ENCODE assay signal across 33 mouse cellular contexts in the genomic region with DNA sequence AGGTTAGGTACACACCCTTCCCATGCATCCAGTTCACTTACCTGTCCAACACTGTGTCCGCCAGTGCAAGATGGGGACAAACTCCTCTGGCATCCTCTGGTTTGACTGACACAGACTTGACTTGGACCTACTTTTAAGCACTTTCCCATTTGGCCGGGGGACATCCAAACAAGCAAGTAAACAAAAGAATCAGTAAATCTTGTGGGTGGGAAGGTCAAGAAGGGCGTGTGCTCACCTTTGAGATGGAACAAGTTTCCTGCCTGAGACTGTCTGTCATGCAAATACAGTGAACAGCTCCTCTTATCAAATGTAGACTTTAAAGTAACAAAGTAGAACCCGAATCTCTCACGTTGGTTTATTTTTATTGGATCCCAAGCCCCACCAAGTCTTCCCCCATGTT. TPM values are rescaled to one million over a fixed set of nuclear protein-coding genes. Genes with fewer than 3 reads are reported as not detected.
DNase-seq lines count a peak whose midpoint lies in the region; ATAC-seq lines count a peak whose summit lies in the region.
"Had no signal": no experiment of that assay in that cellular context is flagged by ENCODE, and none has a peak within 500 bp of the region (broad histone marks: within the 10 kb centered on the region; RNA-seq: fewer than 3 reads in every experiment).

Spic (minus strand) TSS at position 91 of the 400 bp plus-strand sequence.

- H3K27me3 ChIP-seq in megakaryocyte, embryonic 14.5 days (replicated peaks): no peaks in the 10 kb centered on the region
- H3K27me3 ChIP-seq: embryonic facial prominence, embryonic 12.5 days; forebrain, embryonic 15.5 days; heart, embryonic 12.5 days; hindbrain, embryonic 13.5 days; midbrain, embryonic 12.5 days; neural tube, embryonic 13.5 days; stomach, embryonic 15.5 days had no signal

- peak within 1 kb of the TSS; percentile 82 for H3K4me3 ChIP-seq in megakaryocyte, embryonic 14.5 days (replicated peaks)
- H3K4me3 ChIP-seq: embryonic facial prominence, embryonic 12.5 days; forebrain, embryonic 15.5 days; gastrocnemius, adult 2 months; heart, embryonic 12.5 days; hindbrain, embryonic 13.5 days; midbrain, embryonic 12.5 days; neural tube, embryonic 13.5 days; stomach, embryonic 15.5 days had no signal

- H3K36me3 ChIP-seq in megakaryocyte, embryonic 14.5 days (replicated peaks; ENCODE audit: low read length): no peaks in the 10 kb centered on the region
- H3K36me3 ChIP-seq: embryonic facial prominence, embryonic 12.5 days; forebrain, embryonic 15.5 days; heart, embryonic 12.5 days; hindbrain, embryonic 13.5 days; midbrain, embryonic 12.5 days; neural tube, embryonic 13.5 days; stomach, embryonic 15.5 days had no signal

- no peak for ATAC-seq in megakaryocyte, adult 5-6 weeks (ENCODE audit: poor library complexity, severe bottlenecking)
- ATAC-seq: CD4-positive, CD25-positive, alpha-beta regulatory T cell, adult 4 months; forebrain, embryonic 15.5 days; intestine, embryonic 16.5 days had no signal

- peaks cover 4% of the 10 kb centered on the region; the same call in 1 of the 2 replicates for H3K4me1 ChIP-seq in megakaryocyte, embryonic 14.5 days
- H3K4me1 ChIP-seq: embryonic facial prominence, embryonic 12.5 days; forebrain, embryonic 15.5 days; heart, embryonic 12.5 days; hindbrain, embryonic 13.5 days; midbrain, embryonic 12.5 days; neural tube, embryonic 13.5 days; stomach, embryonic 15.5 days had no signal

- DNase-seq in ES-CJ7 (ENCODE audit: low read depth, low spot score) (peak; percentile 99), WW6 (ENCODE audit: low read depth, low spot score) (peak; percentile 70)
- DNase-seq in urinary bladder, postnatal 14 days (ENCODE audit: low spot score): no peak
- DNase-seq in cerebellum, postnatal 25 days: no peak
- no peak for DNase-seq in testis, postnatal 10 days (ENCODE audit: low spot score)
- DNase-seq: adrenal gland, adult 8-10 months; cerebellum, adult 8-10 months; embryo, embryonic 11 days; gastrocnemius, adult 2 months; gastrocnemius, postnatal 36 days; heart, adult 18-20 months; heart, postnatal 4 days; kidney, adult 8-10 months; kidney, postnatal 4 days; layer of hippocampus, postnatal 36 days; lung, embryonic 14.5 days; lung, postnatal 14 days; thymus, postnatal 36 days had no signal

- H3K9me3 ChIP-seq in megakaryocyte, embryonic 14.5 days: no peaks in the 10 kb centered on the region
- H3K9me3 ChIP-seq: embryonic facial prominence, embryonic 12.5 days; forebrain, embryonic 15.5 days; heart, embryonic 12.5 days; hindbrain, embryonic 13.5 days; midbrain, embryonic 12.5 days; neural tube, embryonic 13.5 days; stomach, embryonic 15.5 days had no signal

RNA-seq across cellular contexts. Expression of gene Spic, which starts in this region (rescaled TPM):
- polyA plus RNA-seq in megakaryocyte, embryonic 14.5 days (2012; ENCODE audit: insufficient read depth, low replicate concordance): not detected in 2 replicates
- 0.14 and 0.36 TPM in 2 replicates for total RNA-seq in megakaryocyte, adult 5-6 weeks (2015)
- 0.29 and 1.7 TPM in 2 replicates for total RNA-seq in megakaryocyte, adult 5-6 weeks (2017)
- total RNA-seq: gastrocnemius, adult 2 months; gastrocnemius, postnatal 36 days; heart, postnatal 4 days; layer of hippocampus, adult 8-10 months; layer of hippocampus, postnatal 36 days; midbrain, postnatal 0 days had no signal
- polyA plus RNA-seq: forebrain, embryonic 15.5 days; frontal cortex, adult 2 months; limb, embryonic 11.5 days; lung, embryonic 14.5 days; midbrain, embryonic 12.5 days; midbrain, postnatal 0 days; neural tube, embryonic 13.5 days had no signal

Comparison
In these comparisons a context has a peak if more than half of its experiments do, and no peak if none do; other contexts are left out.
1. DNase-seq: peak in ES-CJ7 (single experiment) and WW6 (single experiment); none in urinary bladder, postnatal 14 days (single experiment), cerebellum, postnatal 25 days (0 of 2) and testis, postnatal 10 days (single experiment).